Mouse (Mus musculus): ENCODE results near the gene Cyp2d11. TPM values are rescaled to one million over a fixed set of nuclear protein-coding genes. Genes with fewer than 3 reads are reported as not detected.
"Not testable (repeated sequence)": the region's sequence is repeated elsewhere in the genome, so short reads cannot be mapped to it uniquely, and the experiment has no call there.

The Cyp2d11 gene
- polyA plus RNA-seq (2015; fragmentation: Nextera tagmentation; extraction: Ambion mirVana) = not detected in 2 replicates

GRCm38 (mm10) chr15:82393922-82394321, at the start of gene Cyp2d11:
TSS of gene Cyp2d11 (minus strand) at chr15:82394022.
- not testable (repeated sequence) for H3K36me3 ChIP-seq (ENCODE audit: control insufficient read depth, insufficient read depth); H3K4me1 ChIP-seq (replicated peaks; ENCODE audit: control insufficient read depth, insufficient read depth, low read length); H3K27ac ChIP-seq (ENCODE audit: low read length); H3K27me3 ChIP-seq (replicated peaks; ENCODE audit: control insufficient read depth, insufficient read depth, low read length); H3K4me2 ChIP-seq (ENCODE audit: low read length); ATAC-seq; H3K4me3 ChIP-seq (replicated peaks; ENCODE audit: low read length); H3K9ac ChIP-seq (replicated peaks; ENCODE audit: low read depth, low read length); H3K9me3 ChIP-seq (ENCODE audit: control insufficient read depth, low read length)
- 84% methylated on average over 2 of the region's 2 CpGs for WGBS

GRCm38 (mm10) chr15:82437975-82438617, 44.3 kb upstream of the Cyp2d11 start:
- Histone ChIP-seq H3K27ac (ENCODE audit: low read length) (no peak overlapping the region), H3K9me3 (ENCODE audit: control insufficient read depth, low read length) (no peaks in the 10 kb centered on the region), H3K27me3 (replicated peaks; ENCODE audit: control insufficient read depth, insufficient read depth, low read length) (no peaks in the 10 kb centered on the region), H3K9ac (replicated peaks; ENCODE audit: low read depth, low read length) (no peak overlapping the region), H3K4me3 (replicated peaks; ENCODE audit: low read length) (no peak overlapping the region), H3K4me2 (ENCODE audit: low read length) (no peak overlapping the region), H3K36me3 (ENCODE audit: control insufficient read depth, insufficient read depth) (no peaks in the 10 kb centered on the region), H3K4me1 (replicated peaks; ENCODE audit: control insufficient read depth, insufficient read depth, low read length) (no peaks in the 10 kb centered on the region)
- ATAC-seq = no peak
- 73% methylated on average over 5 of the region's 5 CpGs for WGBS

GRCm38 (mm10) chr15:82435606-82436005, 41.8 kb upstream of the Cyp2d11 start:
- Histone ChIP-seq H3K4me3 (replicated peaks; ENCODE audit: low read length) (no peak overlapping the region), H3K9me3 (ENCODE audit: control insufficient read depth, low read length) (no peaks in the 10 kb centered on the region), H3K9ac (replicated peaks; ENCODE audit: low read depth, low read length) (no peak overlapping the region), H3K4me1 (replicated peaks; ENCODE audit: control insufficient read depth, insufficient read depth, low read length) (no peaks in the 10 kb centered on the region), H3K4me2 (ENCODE audit: low read length) (no peak overlapping the region), H3K27ac (ENCODE audit: low read length) (no peak overlapping the region), H3K36me3 (ENCODE audit: control insufficient read depth, insufficient read depth) (no peaks in the 10 kb centered on the region), H3K27me3 (replicated peaks; ENCODE audit: control insufficient read depth, insufficient read depth, low read length) (no peaks in the 10 kb centered on the region)
- no peak for ATAC-seq
- 90% methylated on average over 2 of the region's 2 CpGs for WGBS

- H3K27me3 ChIP-seq (replicated peaks; ENCODE audit: control insufficient read depth, insufficient read depth, low read length) = no peaks in the 10 kb centered on the region
- 87% methylated on average over 3 of the region's 3 CpGs for WGBS
- H3K4me3 ChIP-seq (replicated peaks; ENCODE audit: low read length) = no peak overlapping the region
- H3K4me1 ChIP-seq (replicated peaks; ENCODE audit: control insufficient read depth, insufficient read depth, low read length) = no peaks in the 10 kb centered on the region
- H3K9me3 ChIP-seq (ENCODE audit: control insufficient read depth, low read length) = no peaks in the 10 kb centered on the region
- ATAC-seq = no peak
- no peak overlapping the region for H3K9ac ChIP-seq (replicated peaks; ENCODE audit: low read depth, low read length)
- H3K4me2 ChIP-seq (ENCODE audit: low read length) = no peak overlapping the region
- no peaks in the 10 kb centered on the region for H3K36me3 ChIP-seq (ENCODE audit: control insufficient read depth, insufficient read depth)
- no peak overlapping the region for H3K27ac ChIP-seq (ENCODE audit: low read length)
Measured at GRCm38 (mm10) chr15:82435011-82435410, 41.2 kb upstream of the Cyp2d11 start.

- Histone ChIP-seq H3K9me3 (ENCODE audit: control insufficient read depth, low read length) (no peaks in the 10 kb centered on the region), H3K4me3 (replicated peaks; ENCODE audit: low read length) (no peak overlapping the region), H3K36me3 (ENCODE audit: control insufficient read depth, insufficient read depth) (no peaks in the 10 kb centered on the region), H3K27me3 (replicated peaks; ENCODE audit: control insufficient read depth, insufficient read depth, low read length) (no peaks in the 10 kb centered on the region), H3K9ac (replicated peaks; ENCODE audit: low read depth, low read length) (no peak overlapping the region), H3K4me2 (ENCODE audit: low read length) (no peak overlapping the region), H3K4me1 (replicated peaks; ENCODE audit: control insufficient read depth, insufficient read depth, low read length) (no peaks in the 10 kb centered on the region), H3K27ac (ENCODE audit: low read length) (no peak overlapping the region)
- ATAC-seq = no peak
- 95% methylated on average over 3 of the region's 3 CpGs for WGBS
Measured at GRCm38 (mm10) chr15:82434541-82434940, 40.7 kb upstream of the Cyp2d11 start.

- no peaks in the 10 kb centered on the region for H3K27me3 ChIP-seq (replicated peaks; ENCODE audit: control insufficient read depth, insufficient read depth, low read length)
- no peak for ATAC-seq
- H3K27ac ChIP-seq (ENCODE audit: low read length) = no peak overlapping the region
- H3K9me3 ChIP-seq (ENCODE audit: control insufficient read depth, low read length) = no peaks in the 10 kb centered on the region
- H3K36me3 ChIP-seq (ENCODE audit: control insufficient read depth, insufficient read depth) = no peaks in the 10 kb centered on the region
- no peak overlapping the region for H3K4me3 ChIP-seq (replicated peaks; ENCODE audit: low read length)
- no peaks in the 10 kb centered on the region for H3K4me1 ChIP-seq (replicated peaks; ENCODE audit: control insufficient read depth, insufficient read depth, low read length)
- WGBS = 95% methylated on average over 3 of the region's 3 CpGs
- no peak overlapping the region for H3K4me2 ChIP-seq (ENCODE audit: low read length)
- no peak overlapping the region for H3K9ac ChIP-seq (replicated peaks; ENCODE audit: low read depth, low read length)
Measured at GRCm38 (mm10) chr15:82433621-82434020, 39.8 kb upstream of the Cyp2d11 start.

GRCm38 (mm10) chr15:82433137-82433536, 39.3 kb upstream of the Cyp2d11 start, which contains the start of gene Cyp2d9:
TSS of gene Cyp2d9 (plus strand) at chr15:82433437.
- no peaks in the 10 kb centered on the region for H3K27me3 ChIP-seq (replicated peaks; ENCODE audit: control insufficient read depth, insufficient read depth, low read length)
- no peak for ATAC-seq
- no peaks in the 10 kb centered on the region for H3K9me3 ChIP-seq (ENCODE audit: control insufficient read depth, low read length)
- H3K36me3 ChIP-seq (ENCODE audit: control insufficient read depth, insufficient read depth) = no peaks in the 10 kb centered on the region
- H3K4me1 ChIP-seq (replicated peaks; ENCODE audit: control insufficient read depth, insufficient read depth, low read length) = no peaks in the 10 kb centered on the region
- no peak within 1 kb of the TSS for H3K4me3 ChIP-seq (replicated peaks; ENCODE audit: low read length)
- H3K9ac ChIP-seq (replicated peaks; ENCODE audit: low read depth, low read length) = no peak within 1 kb of the TSS
- H3K27ac ChIP-seq (ENCODE audit: low read length) = no peak within 1 kb of the TSS
- no peak within 1 kb of the TSS for H3K4me2 ChIP-seq (ENCODE audit: low read length)

- no peaks in the 10 kb centered on the region for H3K9me3 ChIP-seq (ENCODE audit: control insufficient read depth, low read length)
- no peak for ATAC-seq
- no peak overlapping the region for H3K9ac ChIP-seq (replicated peaks; ENCODE audit: low read depth, low read length)
- no peak overlapping the region for H3K4me2 ChIP-seq (ENCODE audit: low read length)
- no peaks in the 10 kb centered on the region for H3K4me1 ChIP-seq (replicated peaks; ENCODE audit: control insufficient read depth, insufficient read depth, low read length)
- H3K27me3 ChIP-seq (replicated peaks; ENCODE audit: control insufficient read depth, insufficient read depth, low read length) = no peaks in the 10 kb centered on the region
- no peak overlapping the region for H3K4me3 ChIP-seq (replicated peaks; ENCODE audit: low read length)
- 86% methylated on average over 3 of the region's 3 CpGs for WGBS
- H3K36me3 ChIP-seq (ENCODE audit: control insufficient read depth, insufficient read depth) = no peaks in the 10 kb centered on the region
- H3K27ac ChIP-seq (ENCODE audit: low read length) = no peak overlapping the region
Measured at GRCm38 (mm10) chr15:82423471-82423870, 29.6 kb upstream of the Cyp2d11 start.

- WGBS = 82% methylated on average over 4 of the region's 4 CpGs
- Histone ChIP-seq H3K9ac (replicated peaks; ENCODE audit: low read depth, low read length) (no peak overlapping the region), H3K4me1 (replicated peaks; ENCODE audit: control insufficient read depth, insufficient read depth, low read length) (no peaks in the 10 kb centered on the region), H3K36me3 (ENCODE audit: control insufficient read depth, insufficient read depth) (no peaks in the 10 kb centered on the region), H3K27ac (ENCODE audit: low read length) (no peak overlapping the region), H3K4me3 (replicated peaks; ENCODE audit: low read length) (no peak overlapping the region), H3K4me2 (ENCODE audit: low read length) (no peak overlapping the region), H3K27me3 (replicated peaks; ENCODE audit: control insufficient read depth, insufficient read depth, low read length) (no peaks in the 10 kb centered on the region), H3K9me3 (ENCODE audit: control insufficient read depth, low read length) (no peaks in the 10 kb centered on the region)
- ATAC-seq = no peak
Measured at GRCm38 (mm10) chr15:82422935-82423334, 29.1 kb upstream of the Cyp2d11 start.

GRCm38 (mm10) chr15:82418616-82419015, 24.8 kb upstream of the Cyp2d11 start:
- no peak for ATAC-seq
- no peaks in the 10 kb centered on the region for H3K36me3 ChIP-seq (ENCODE audit: control insufficient read depth, insufficient read depth)
- no peaks in the 10 kb centered on the region for H3K4me1 ChIP-seq (replicated peaks; ENCODE audit: control insufficient read depth, insufficient read depth, low read length)
- no peak overlapping the region for H3K9ac ChIP-seq (replicated peaks; ENCODE audit: low read depth, low read length)
- no peak overlapping the region for H3K27ac ChIP-seq (ENCODE audit: low read length)
- H3K27me3 ChIP-seq (replicated peaks; ENCODE audit: control insufficient read depth, insufficient read depth, low read length) = no peaks in the 10 kb centered on the region
- 84% methylated on average over 1 of the region's 1 CpGs for WGBS
- H3K9me3 ChIP-seq (ENCODE audit: control insufficient read depth, low read length) = no peaks in the 10 kb centered on the region
- H3K4me2 ChIP-seq (ENCODE audit: low read length) = no peak overlapping the region
- no peak overlapping the region for H3K4me3 ChIP-seq (replicated peaks; ENCODE audit: low read length)
